Mouse (Mus musculus): ENCODE measurements at regions not wholly inside any gene's neighbourhood (a gene's known extent, or its start where the extent isn't known, plus 50 kb on each side); places are given as distances from the start of the nearest gene placed in this dataset.

DNA sequence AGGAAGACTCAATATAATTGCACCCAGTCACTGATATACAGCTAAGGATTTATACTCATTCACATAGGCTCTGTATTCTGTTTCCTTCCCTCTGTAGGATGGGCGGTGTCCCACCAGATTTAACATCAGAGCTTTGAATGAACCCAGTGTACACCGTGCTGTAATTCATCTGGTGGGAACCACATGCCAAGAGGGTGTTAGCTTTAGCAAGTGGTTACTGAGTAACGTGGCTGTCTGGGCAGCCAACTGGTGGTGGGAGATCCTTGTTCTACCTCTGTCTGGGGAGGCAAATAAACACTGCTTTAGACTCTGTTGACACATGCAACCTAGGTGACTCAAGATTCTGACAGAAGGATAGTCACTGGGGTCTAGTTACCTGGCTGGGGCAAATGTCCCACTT lies 229.6 kb upstream of the Gm12728 start:
- no peak for DNase-seq (ENCODE audit: low spot score in 2 of 2)

DNA sequence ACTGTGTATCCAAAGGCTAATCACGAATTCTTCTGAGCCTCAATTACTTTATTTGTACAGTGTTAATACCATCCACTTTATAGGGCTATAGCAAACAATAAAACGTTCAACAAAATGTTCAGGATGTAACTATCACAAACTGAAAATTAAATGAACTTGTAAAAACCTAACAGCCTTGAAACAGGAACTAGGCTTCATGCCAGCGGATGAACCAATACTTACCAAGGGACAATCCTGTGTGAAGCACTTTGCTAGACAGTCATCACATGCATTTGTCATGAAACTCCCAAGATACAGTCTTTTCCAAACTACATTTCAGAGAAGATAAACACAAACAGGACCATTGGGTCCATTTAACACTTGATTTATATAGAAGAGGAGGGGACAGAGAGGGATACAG lies 228.9 kb upstream of the Gm12728 start:
- DNase-seq (ENCODE audit: low spot score in 2 of 2): no peak

DNA sequence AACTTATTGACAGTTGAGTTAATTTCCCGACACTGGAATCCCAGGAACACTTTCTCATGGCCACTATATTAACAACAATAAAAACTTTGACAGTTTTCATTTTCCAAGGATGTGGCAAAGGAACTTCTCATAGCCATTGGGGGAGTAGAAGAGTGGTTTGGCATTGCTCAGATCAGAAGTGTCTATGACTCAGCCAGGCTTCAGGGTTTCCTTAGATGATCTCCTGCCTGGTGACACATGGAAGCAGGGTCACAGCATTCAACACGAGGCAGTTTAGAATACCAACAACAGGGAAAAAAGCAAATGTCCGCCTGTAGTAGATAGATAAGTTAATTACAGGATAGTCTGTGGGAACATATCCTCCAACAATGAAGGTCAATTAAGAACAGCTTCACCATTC lies 228.1 kb upstream of the Gm12728 start:
- no peak for DNase-seq (ENCODE audit: low spot score in 2 of 2)

DNA sequence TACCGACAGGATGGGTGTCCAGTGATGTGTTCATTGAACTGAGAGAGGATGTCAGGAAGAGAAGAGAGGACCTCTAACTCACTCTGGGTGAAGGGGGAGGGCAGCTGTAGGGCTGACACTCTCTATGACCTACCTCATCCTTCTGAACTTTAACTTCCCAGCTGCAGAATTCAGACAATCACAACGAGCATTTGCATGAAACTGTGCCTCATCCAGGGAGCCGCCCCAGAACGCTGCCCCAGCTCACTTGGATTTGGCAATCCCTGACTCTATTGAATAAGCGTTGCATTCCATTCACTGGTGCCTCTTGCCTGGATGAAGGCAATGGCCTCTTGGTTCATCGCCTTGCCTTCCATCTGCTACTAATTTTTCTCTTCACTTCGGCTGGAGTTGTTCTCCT lies 223.9 kb upstream of the Gm12728 start:
- no peak for DNase-seq (ENCODE audit: low spot score in 2 of 2)

DNA sequence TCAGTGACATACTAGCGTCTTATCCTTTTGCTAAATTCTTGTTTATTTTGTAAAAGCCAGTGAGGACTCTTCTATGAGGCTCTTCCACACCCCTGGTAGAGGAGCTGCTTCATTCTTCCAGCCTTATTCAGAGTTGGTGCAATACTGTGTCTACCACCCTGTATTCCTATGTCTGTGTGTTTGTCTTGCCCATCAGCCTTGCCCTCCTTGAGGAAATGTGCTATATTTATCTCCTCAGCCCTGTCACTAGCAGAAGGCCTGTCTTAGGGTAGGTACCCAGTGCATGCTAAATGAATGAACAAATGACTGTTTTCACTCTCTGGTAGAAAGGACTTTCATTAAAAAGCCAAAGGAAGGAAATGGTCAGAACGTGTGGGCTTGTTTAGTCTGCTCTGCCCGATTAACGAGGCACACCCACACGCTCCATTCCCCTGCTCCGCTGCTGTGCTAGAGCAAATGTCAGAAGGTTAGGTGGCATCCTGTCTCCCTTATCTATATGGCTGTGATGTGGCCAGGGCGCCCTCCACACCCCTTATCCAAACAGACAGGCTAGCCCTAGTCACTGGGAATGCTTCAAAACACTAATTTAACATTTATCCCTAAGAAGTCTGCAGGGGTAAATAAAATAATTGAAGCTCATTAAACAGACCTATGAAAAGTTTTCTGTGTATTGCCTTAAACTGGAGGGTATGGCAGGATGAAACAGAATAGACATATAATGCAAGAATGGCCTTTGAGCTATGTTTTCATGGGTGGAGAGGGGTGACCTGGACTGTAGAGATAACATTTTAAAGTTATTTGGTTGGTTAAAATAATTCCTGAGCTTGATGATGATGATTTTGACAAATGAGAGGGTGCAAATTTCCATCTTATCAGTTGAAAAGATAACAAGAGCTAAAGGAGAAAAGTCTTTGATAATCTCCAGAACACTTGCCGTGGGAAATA lies 222.9 kb upstream of the Gm12728 start:
- no peak for DNase-seq (ENCODE audit: low spot score in 2 of 2)

DNA sequence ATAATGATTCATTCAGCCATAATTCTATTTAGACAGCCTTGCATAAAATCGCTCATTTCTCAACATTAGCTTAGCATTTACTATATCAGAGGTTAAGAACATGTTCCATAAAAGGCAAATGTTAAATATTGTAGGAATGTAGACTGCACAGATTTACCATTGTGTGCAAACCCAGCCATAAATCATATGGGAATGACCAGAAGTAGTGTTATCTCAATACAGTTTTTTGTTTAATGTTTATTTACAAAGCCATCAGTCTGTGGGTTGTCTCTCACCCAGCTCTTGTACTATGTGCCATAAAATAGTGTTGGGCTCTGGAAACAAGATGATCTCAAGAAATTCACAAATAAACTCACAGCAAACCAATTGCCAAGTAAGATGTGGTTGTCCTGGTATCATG lies 220.0 kb upstream of the Gm12728 start:
- no peak for DNase-seq (ENCODE audit: low spot score in 2 of 2)

DNA sequence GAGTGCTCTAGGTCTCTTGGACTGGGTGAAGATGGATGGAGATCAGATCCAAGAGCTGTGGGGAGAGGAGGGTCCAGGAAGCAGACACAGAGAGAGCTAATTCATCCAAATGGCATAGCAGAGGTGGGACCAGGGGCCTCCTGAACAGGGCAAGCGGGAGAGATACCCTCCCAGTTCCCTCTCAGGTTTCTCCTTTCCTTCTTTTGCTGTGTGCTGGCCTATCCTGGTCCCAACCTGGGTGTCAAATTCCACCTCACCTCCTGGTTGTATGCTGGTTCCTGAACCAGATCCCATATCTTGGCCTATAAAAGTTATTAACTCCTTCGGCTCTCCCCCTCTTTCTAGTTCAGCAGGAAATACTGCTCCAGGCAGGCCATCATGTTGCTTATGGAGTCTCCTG lies 214.1 kb upstream of the Gm12728 start:
- DNase-seq (ENCODE audit: low spot score in 2 of 2): no peak

DNA sequence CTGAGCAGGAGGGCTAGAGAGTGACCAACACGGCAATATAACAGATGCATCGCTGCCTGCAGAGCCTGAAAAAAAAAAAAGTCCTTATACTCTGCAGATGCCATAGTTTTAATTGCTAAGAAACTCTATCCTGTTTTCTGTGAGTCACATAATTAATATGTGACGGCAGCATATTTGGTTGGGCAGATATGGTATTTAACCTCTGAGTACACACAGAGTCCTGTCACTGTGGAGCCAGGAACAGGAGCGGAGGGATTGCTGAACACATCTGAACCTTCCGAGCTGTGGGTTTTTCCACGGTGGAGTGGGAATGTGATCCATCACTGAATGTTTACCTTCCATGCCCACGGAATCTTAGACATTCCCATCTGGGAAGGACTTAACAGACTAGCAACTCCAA lies 208.7 kb upstream of the Gm12728 start:
- DNase-seq (ENCODE audit: low spot score in 2 of 2): no peak

DNA sequence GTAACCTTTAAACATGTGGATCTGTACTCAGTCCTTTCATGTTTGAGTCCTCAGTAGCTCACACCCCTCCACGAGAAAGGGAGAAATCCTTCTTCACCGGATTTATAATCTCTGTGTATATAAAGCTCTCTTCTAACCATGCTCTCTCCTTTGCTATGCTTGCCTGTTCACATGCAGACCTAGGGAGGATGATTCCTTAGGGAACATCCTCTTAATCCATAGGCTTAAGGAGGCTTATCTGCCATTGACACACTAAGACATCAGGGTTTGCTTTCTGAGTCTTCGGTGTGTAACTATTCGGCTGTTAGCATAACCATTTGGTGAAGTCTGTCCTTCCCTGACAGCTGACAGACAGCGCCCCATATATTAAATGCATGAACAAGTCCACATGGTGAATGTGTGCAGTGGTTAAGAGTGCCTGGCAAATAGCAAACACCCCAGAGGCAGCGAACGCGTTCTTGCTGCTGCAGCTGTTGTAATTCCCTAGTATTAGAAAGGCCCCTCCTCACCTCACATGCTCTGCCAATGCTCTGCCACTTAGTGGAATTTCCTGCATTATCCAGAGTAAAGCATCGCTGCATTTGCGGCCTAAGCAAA lies 205.2 kb upstream of the Gm12728 start:
- no peak for DNase-seq (ENCODE audit: low spot score in 2 of 2)

DNA sequence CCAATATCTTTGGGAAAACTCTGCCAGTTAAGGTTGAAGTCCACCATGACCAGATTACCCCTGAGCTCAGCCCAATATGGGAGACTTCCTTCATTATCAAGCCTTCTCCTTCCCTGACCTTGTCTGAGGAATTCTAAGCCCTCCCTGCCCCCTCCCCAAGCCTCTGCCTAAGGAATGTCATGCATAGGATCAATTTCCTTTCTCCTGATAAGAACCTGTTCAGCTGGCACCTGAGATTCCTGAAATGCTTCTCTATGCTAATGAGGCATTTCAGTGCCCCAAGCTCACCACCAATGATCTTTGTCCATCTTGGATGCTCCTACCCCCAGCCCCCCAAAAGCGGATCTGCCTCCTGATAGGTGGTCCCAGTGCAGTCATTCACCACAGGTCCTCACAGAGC lies 186.0 kb upstream of the Gm12728 start:
- DNase-seq (ENCODE audit: low spot score in 2 of 2): no peak

DNA sequence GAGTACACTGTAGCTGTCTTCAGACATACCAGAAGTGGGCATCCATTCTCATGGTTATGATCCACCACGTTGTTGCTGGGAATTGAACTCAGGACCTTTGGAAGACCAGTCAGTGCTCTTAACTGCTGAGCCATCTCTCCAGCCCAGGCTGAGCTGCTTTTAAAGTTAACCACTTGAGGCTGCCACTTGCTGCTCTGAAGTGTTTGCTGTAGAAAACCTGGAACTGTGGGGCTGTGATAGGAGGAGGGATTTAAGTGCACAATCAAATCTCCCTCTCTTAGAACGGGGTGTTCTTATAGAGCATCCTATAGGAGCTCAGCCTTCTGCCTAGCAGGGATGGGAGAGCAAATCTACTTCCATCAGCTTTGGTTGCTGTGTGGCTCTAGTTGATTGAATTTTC lies 185.1 kb upstream of the Gm12728 start:
- no peak for DNase-seq (ENCODE audit: low spot score in 2 of 2)

DNA sequence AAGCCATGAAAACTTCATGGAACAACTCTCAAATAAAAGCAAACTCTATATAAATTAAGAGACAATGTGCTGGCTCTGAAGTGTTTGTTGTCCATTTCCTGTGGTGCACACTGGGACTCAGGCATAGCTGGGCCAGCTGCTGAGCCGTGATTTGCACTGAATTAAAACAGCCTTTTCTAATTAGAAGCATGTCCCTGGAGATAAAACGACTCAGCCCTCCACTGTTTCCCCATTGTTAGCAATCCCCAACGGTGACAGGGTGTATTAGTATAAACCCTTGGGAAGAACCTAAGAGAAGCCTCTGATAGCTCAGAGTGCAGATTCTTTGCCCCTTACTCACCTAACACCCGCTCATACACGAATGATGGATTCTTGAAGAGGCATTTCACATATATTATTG lies 182.9 kb upstream of the Gm12728 start:
- no peak for DNase-seq (ENCODE audit: low spot score in 2 of 2)

DNA sequence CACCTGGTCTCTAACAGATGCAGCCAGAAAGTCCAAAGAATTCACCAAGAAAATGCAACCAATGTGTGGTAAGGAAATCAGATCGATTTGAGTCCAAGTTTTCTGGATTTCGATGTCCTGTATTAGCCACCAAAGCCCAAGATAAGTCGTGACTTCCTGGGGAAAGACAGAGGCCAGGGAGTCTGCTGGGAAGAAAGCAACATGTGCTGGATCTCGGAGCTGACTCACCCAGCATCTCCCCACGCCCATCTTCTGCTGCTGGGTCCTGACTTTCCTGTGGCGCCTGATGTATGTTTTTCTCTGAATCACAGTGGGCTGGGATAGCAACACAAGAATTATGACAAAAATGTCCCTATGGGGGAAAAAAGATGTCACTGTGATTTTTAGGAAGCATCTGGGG lies 178.8 kb upstream of the Gm12728 start:
- no peak for DNase-seq (ENCODE audit: low spot score in 2 of 2)

DNA sequence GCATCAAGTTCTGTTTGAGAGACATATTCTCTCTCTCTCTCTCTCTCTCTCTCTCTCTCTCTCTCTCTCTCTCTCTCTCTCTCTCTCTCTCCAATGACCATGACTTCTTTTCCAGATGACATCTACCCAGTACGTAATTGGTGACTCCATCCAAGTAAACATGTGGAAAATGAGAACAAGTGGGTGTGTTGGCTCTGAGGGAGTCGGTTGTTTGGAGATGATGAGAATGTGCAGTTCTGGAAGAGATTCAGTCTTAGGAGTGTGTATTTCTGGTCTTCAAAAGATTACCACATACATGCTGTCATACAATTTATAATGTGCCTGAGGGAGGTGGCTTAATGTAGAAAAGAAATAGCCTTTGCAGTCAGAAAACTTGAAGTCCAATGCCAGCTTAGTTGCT lies 175.3 kb upstream of the Gm12728 start:
- no peak for DNase-seq (ENCODE audit: low spot score in 2 of 2)

DNA sequence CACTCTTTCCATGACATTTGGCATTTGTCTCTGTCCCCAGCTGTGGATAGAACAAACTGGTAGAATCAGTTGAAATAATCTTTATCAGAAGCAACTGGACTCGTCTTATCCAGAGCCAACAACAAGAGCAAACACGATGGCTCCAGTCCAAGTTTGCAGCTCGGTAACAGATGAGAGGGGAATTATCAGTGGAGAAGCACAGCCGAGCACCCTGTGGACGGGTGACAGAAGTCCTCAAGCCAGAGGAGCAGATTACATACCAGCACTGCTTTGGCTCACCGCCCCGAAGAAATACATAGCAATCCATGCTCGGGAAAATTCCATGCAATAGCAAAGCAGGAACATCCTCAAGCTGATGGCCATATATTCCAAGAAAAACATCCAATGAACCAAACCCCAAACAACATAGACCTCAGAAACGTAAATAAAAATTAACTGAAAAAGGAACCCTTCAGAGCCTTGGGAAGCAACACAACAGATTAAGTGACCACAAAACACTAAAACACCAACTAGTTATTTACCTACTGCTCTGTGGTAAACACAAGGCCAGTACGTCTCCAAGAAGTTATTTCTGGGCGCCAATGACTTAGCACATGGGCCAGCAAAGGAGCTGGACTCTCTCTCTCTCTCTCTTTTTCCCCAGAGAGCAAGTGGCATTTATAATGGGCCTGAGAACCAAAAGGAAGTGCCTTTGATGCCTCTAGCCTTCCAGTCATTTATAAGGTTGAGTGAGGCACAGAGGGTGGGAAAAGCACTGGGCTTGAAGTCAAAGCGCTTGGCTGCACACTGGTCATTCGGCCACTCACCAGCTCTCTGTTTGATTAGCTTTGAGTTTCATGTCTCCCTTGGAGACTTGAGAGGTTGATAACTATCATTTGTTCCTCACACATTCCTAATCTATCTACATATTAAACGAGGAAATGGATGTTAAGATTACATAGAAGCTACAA lies 163.0 kb upstream of the Gm12728 start:
- DNase-seq (ENCODE audit: low spot score in 2 of 2): no peak

DNA sequence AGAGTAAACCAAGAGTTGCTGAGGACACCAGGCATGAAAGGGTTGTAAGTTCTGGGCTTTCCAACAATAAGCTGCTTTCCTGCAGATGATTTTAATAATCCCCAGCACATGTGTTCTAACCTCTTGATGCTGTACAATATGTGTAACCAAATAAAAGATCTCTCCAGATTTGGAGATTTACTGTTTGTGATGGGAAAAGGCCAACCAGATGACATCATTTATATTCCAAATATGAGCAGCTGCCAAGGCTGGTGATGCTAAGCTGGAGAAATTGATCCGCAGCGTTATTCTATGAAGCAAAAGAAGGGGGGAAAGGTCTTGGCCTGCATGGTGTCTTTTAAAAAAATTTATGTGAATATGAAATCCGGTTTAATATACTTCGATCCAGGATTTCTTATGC lies 160.1 kb upstream of the Gm12728 start:
- no peak for DNase-seq (ENCODE audit: low spot score in 2 of 2)

DNA sequence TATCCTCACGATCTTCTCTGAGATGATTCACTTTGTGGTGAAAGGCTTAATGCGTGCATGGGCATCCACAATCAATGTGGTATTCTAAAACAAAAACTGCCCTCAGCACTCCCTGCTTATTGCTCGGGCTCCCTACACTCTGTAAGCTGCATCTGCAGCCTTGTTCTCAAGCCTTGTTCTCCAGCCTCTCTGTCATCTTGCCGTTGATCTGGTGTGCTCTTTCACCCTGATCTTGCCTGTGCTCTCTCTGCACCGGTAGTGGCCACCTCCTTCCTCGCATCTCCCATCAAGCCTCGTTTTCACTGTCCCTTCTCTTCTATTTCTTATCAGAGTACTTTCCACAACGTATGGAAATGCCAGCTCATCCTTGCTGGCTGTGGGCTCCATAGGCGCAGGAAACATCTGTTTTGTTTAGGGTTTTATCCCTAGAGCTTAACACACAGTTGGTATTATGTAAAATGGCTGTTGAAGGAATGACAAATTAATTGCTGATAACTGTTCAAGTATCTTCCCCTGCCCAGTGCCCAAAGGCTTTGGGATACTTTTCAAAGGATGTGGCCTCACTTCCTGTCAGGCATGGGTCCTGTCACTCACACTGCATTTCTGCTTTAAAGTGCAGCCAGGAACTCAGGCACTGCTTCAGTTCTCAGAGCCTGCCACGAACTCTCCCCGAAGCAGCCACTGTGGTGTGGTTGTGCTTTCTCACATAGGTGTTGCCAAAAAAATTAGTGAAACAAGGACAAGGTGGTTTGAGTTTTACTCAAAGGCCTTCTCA lies 158.9 kb upstream of the Gm12728 start:
- no peak for DNase-seq (ENCODE audit: low spot score in 2 of 2)

DNA sequence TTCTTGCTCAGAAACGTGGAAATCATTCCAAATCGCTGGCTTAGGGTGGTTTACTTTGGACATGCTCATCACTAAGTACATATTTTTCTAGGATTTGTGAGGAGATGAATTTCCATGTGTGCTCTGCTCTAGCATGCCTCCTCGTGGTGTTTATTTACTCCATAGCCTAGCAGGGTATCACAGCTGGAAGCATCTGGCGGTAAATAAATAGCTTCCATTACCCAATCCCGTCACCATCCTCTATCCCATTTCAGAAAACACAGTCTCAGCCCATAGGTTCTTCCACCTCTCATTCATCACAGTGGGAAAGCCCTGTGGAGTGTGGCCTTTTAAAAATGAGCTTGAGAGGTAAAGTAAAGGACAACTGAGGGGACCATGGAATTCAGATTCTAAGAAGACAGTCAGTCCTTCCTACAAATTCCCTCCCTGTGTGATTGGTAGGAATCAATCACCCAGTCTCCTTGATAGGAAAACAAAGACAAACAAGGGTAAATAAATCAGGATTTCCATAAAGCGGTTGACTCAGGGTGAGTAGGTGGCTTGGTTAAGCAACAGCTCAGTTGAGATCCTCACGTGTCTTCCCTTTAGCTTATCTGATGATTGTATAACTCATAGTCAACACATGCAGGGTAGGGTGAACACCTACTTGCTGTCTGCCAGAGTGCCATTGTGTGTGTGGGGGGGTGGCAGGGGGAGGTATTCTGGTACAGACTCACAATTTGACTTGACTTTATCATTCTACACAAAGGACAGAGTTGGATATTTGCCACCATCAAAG lies 156.9 kb upstream of the Gm12728 start:
- no peak for DNase-seq (ENCODE audit: low spot score in 2 of 2)

DNA sequence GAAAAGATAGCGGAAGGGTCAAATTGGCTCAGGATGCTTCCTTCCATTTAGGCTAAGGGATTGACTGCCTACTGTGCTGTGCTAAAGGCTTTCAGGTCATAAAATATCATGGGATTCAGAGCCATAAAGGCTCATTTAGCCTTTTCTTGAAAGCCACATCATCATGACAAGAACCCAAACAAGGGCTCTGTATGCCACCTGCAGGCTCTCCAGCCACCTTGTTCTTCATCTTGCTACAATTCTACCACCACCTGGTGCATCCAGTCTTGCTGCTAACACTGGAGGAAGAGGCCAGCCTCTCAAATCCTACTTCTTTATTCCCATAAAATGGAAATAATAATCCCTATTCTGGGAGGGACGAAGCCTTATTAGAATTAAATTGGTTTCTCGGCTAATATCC lies 155.9 kb upstream of the Gm12728 start:
- DNase-seq (ENCODE audit: low spot score in 2 of 2): no peak

DNA sequence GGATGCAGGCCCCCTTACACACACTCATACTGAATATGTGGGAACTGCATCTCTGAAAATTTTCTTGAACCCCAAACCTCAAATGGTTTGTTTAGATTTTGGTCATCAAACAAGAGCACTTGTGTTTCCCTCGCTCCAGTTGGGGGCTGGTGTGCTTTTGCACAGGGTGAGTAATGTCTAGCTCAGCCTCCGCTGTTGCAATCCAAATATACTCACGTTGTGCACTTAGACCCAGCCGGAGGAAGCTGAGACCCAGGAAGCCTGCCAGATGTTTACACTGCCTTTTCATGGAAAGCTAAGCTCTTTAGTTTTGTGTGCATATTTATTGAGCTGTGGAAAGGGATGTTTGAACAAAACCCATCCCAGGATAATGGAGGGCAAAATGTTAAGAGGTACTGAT lies 148.9 kb upstream of the Gm12728 start:
- DNase-seq (ENCODE audit: low spot score in 2 of 2): no peak

DNA sequence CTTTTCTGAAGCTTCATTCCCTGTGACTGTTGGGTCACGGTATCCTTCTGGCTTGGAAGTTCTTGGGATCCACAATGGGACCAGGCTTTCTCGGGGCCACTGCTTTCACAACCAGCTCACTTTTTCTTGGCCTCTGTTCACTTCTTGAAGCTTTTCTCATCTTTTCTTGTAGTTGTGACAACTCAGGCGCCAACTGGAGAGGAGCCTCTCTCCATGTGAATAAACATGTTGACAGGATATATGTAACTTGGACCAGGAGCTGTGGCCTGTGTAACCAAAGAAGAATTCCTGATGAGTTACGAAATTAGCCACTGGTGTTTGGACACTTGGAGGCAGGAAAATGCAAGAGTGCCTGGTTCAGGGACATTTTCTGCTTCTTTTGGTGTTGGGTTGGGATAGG lies 148.1 kb upstream of the Gm12728 start:
- DNase-seq (ENCODE audit: low spot score in 2 of 2): no peak
